Mouse (Mus musculus) bone marrow macrophage, adult 2 months (primary cell): ENCODE data around the gene Shb.

ENCODE experiments used
- CTCF ChIP-seq: IDR thresholded peaks from 2 replicates; pipeline ENCODE4 v1.5.1; 2012; ENCODE audit warnings: low read depth, mild to moderate bottlenecking, low read length, moderate library complexity
- POLR2A ChIP-seq: IDR thresholded peaks from 2 replicates; pipeline ENCODE4 v1.6.1; 2012; ENCODE audit warnings: mild to moderate bottlenecking, low read depth, low read length, borderline replicate concordance

GRCm38 (mm10) chr4:45530662-45531542 is 1.4 kb downstream of the Shb start:
- TF ChIP-seq POLR2A (peak; percentile 6; the same call in 1 of the 2 replicates), CTCF (no peak)
